Mouse (Mus musculus) frontal cortex, postnatal 25 days (tissue): Measurements from ENCODE around the gene Fbxo36.
A peak's percentile ranks its signal among the peaks of the same experiment; 100 is the strongest.

Experiments used
- DNase-seq, 2 experiments: peaks; one replicate each; pipeline ENCODE4 v3.0.0; 2022; ENCODE audit warnings: low spot score in 2 of 2

Gene Fbxo36

GRCm38 (mm10) chr1:84839309-84840017 is at the start of gene Fbxo36:
Fbxo36 (plus strand) TSS chr1:84839841.
- DNase-seq = peak; percentile 85 to 88

DNA sequence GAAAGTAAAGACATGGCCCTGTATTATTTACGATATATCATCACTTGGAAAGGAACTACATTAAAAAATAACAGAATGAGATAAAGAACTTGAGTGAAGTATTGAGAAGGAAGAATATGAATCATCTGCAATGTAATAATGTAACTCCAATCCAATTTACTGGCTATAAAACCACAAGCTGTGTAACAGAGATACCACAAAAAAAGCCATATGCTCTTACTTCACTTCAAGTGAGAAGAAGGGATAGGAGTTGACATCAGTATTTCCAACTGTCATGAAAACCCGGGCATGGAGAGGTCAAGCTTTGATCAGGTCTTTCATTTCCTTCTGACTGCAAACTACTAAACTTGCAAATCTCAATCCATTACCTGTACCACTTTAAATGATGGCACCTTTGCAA is 48.2 kb upstream of the Fbxo36 start:
- DNase-seq = no peak

DNA sequence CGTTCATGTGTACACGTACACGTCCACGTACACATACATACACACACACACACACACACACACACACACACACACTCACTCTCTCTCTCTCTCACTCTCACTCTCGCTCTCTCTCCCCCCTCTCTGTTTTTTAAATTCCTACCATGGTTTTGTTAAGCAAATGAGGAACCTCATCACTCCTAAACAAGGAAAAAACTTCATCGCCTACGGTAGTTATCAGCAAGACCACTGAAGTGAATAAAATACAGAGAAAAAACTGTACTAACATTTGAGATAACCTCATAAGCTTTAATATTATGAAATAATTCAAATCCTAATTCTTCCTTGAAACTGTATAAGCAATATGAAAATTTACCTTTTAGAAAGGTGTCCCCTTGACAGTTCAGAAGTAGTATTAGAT is 44.3 kb upstream of the Fbxo36 start:
- DNase-seq = no peak

DNA sequence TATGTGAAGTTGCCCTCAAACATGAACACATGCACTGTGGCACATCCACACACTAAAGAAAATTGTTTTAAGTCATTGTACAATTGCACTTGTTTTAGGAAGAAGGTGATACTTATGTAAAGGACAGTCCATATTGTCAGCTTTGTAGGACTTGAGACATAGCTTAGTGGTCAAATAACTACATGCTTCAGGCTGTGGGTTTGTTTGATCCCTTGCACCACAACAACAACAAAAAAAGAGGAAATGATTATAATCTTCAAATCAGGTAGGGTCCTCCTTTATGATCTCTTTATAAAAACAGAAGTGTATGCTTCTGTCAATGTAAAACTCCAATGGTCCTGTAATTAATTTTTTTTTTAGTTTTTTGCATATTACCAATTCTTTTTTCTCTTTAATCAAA is 40.5 kb upstream of the Fbxo36 start:
- DNase-seq = no peak

DNA sequence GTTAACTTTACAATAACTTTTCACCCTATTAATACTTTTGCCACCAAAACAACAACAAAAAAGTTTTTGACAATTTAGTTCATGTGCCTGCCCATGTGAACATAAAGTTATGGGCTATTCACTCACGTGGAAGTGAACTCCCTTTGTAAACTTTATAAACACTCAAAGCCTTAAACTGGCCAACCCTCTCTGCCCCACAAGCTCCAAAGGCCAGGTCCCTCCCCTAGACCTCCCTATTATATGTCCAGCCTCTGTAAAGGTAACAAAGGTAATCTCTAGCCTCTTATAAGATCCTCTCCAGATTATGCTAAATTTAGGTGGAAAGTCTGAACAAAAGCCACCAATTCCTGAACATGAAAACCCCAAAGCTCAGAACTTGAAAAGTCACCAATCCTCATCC is 35.9 kb upstream of the Fbxo36 start:
- DNase-seq = no peak

GRCm38 (mm10) chr1:84817596-84817995 is 22.0 kb upstream of the Fbxo36 start:
- no peak for DNase-seq

GRCm38 (mm10) chr1:84825091-84825490 is 14.6 kb upstream of the Fbxo36 start:
- no peak for DNase-seq

GRCm38 (mm10) chr1:84837523-84838145 is 2.0 kb upstream of the Fbxo36 start:
- no peak for DNase-seq

- DNase-seq = no peak
Measured at GRCm38 (mm10) chr1:84838156-84838555, 1.5 kb upstream of the Fbxo36 start.

GRCm38 (mm10) chr1:84838621-84839151 is 955 bp upstream of the Fbxo36 start:
- DNase-seq = peak; percentile 32 to 50

GRCm38 (mm10) chr1:84840018-84840664 is 500 bp downstream of the Fbxo36 start, which contains the start of gene Trip12:
Trip12 (minus strand) TSS chr1:84840516.
- peak in 1 of 2 experiments; percentile 38 for DNase-seq

GRCm38 (mm10) chr1:84841061-84841460 is 1.4 kb downstream of the Fbxo36 start:
- no peak for DNase-seq

DNA sequence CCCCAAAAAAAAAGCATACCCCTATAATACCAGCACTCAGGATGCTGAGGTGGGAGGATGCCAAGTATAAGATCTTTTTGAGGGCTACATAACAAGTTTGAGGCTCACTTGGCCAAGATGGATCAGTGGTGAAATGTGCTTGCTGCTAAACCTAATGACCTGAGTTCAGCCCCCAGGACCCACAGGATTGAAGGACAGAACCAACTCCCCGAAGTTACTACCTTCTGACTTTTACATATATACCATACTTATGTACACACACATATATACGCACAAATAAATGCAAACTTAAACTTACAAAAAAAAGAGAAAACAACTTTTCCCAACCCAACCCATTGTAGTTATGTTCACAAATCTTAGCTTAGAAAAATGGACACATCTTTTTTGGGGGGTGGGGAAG is 3.7 kb downstream of the Fbxo36 start:
- no peak for DNase-seq

DNA sequence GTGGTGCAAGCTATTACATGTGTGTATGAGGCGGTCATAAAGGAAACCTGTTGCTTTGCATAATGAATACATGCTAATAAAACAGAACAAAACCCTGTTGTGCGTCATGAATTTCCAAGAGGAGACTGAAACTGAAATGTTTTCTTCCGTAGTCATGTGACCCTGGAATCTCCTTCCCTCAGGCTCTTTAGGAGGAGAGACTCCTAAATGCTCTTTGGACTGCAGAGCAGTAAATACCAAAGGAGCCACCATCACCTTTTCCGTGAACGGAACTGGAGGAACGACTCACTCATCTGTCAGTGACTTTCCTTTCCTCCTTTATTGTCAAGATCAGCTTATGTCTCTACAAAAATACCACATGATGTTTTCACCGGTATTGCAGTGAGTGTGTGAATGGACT is 8.1 kb downstream of the Fbxo36 start:
- DNase-seq = no peak

DNA sequence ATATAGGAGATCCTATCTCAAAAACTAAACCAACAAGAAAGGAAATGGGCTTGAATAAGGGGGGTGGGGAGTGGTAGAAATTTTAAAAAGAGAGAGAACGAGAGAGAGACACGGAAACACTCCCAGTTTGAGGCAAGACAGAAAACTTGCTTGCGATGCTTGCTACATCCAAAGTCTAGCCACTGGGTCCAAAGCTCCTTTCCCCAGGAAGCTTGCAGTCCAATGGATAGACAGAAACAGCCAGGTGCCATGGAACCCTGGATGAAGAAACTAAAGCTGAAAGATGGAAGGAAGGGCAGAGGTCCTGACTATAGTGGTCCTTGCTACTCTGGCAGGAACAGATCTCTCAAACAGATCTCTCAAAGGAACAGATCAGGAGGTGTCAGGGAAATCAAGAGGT is 8.7 kb downstream of the Fbxo36 start:
- DNase-seq = no peak

DNA sequence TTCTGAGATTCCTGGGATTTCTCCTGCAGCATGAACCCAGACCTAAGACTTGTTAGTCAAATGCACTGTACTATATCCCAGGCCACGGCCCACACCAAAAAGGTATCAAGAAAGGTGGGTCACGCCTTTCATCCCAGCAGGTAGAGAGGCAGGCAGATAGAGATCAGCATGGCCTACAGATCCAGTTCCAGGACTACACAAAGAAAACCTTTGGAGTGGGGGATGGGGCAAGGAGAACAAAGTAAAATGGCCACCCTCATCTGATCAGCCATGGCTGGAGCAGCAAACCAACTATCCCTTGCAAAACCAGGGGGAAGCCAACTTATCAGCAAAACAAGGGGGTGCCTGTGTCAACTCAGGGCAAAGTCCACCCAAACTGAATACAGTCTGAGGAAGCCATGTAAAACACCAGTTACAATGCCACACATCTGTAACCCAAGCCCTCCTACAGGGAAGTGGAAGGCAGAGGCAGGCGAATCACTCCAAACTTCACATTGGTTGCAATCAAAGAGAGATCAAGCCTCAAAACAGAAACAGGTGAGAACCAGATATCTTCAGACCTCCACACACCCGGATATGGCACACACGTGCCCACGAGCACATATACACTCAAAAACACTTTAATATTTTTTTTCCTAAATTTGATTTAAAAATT is 9.3 kb downstream of the Fbxo36 start:
- no peak for DNase-seq

GRCm38 (mm10) chr1:84849804-84850203 is 10.2 kb downstream of the Fbxo36 start:
- no peak for DNase-seq

GRCm38 (mm10) chr1:84850471-84850870 is 10.8 kb downstream of the Fbxo36 start:
- DNase-seq = no peak

GRCm38 (mm10) chr1:84851512-84852235 is 12.0 kb downstream of the Fbxo36 start:
- DNase-seq = no peak

GRCm38 (mm10) chr1:84853721-84854120 is 14.1 kb downstream of the Fbxo36 start:
- no peak for DNase-seq

GRCm38 (mm10) chr1:84854966-84855365 is 15.3 kb downstream of the Fbxo36 start:
- DNase-seq = no peak

GRCm38 (mm10) chr1:84855756-84856155 is 16.1 kb downstream of the Fbxo36 start:
- DNase-seq = no peak
